Mouse (Mus musculus): ENCODE results near the gene Med31.
A peak's percentile ranks its signal among the peaks of the same experiment; 100 is the strongest.

The Med31 gene

DNA sequence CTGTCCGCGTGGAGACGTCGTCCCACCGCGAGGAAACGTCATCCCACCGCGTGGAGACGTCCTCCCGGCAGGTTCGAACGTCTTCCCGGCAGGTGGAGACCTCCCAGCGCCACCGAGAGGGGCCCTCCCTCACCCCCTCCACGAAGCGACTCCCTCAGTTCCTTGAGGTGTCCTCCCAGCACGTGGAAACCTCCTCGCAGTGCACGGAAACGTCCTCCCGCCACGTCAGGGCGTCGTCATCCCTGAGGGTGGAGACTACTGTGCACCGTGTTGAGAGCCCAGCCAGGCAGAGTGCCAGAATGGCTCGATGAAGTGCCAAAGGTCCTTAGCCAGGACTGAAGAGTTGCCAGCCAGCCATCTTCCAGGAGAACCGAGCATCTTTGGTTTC is at the start of gene Med31:
Gene Med31 (minus strand): TSS at position 183 of the 388 bp plus-strand sequence.
- peak; percentile 71 to 80 for DNase-seq

DNA sequence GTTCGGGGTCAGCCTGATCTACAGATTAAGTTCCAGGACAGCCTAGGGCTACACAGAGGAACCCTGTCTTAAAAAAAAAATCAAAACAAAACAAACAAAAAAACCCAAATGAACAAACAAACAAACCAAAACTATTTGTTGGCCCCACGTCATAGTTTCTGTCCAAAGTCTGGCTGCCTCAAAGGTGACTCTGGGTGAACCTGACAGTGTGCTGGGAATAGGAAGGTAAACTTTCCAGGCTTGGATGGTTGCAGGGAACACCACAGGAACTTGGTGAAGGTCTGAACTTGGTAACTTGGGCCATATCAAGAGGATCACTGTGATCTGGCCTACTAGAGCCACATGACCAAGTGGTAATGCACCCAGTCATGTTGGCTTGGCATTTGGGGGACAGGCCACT is 41.0 kb upstream of the Med31 start:
- DNase-seq: no peak

DNA sequence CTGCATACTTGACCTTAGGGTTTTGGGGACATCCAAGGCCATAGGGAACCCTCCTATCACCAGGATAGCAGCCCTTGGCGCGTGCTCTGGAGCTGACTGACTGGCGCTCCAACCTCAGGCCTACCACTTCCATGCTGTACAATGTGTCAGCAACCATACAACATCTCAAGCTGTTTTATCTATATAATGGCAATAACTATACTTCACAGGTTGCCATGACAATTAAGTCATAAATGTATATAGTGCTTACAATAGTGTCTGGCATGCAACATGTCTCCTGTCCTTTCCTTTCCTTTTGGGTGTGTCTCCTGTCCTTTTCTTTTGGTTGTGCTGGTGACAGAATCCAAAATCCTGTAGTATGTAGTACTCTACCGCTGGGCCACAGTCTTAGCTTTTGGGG is 40.2 kb upstream of the Med31 start:
- DNase-seq: no peak

DNA sequence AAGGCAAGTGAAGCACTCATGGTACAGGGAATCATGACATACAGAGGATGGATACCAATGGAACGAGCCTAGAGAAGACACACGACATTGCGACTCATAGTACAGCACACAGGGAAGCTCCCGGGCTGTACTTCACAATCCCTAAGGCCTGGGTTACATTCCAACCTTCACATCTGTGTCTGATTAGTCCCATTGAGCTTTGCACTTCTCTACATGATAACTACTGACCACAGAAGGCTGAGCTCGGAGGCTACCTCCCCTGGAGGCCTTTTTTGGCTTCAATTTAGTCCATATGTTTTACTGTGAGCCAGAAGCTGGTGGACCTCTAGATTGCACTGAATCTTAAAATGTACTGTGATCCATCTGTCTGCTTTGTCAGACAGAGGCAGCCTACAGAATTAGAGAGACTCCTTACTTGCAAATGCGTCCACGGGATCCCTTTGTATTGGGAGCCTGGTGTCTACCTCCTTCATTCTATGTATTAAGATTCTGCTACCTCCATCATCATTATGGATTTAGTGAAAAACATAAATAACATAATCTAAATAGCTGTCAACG is 29.9 kb upstream of the Med31 start:
- no peak for DNase-seq

DNA sequence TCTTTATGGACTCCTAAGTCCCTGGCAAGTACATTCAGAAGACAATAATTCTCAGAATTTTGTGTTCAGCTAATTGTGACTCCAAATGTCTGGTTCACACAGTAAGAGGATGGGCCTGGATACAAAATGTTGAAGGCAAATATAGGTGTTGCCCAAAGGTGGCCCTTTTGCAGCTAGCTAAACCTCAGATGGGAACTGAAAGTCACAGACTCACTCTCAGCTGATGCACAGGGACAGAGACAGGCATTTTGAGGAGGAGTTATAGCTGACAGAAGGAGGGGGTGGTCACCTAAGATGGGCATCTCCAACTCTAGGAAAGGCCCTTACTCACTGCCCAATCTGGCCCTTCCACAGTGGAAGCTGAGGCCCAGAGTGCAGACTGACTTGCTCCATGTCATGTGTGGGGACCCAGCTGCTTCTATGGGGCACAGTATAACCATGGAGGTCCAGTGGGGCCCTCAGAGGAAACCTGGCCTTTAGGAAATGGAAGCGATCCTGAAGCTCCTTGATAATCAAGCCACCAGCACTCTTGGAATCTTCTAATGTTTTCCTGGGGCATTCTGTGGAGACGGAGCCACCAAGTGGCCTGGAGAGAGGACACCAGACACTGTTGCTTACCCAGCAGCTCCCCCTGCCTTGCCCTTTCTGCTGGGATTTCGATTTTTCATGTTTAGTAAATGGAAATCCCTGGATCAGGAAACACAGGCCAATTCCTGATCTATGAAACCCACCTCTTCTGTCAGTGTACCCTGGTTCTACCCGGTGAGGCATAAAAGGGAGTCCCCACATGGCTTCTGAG is 24.9 kb upstream of the Med31 start:
- DNase-seq: no peak

DNA sequence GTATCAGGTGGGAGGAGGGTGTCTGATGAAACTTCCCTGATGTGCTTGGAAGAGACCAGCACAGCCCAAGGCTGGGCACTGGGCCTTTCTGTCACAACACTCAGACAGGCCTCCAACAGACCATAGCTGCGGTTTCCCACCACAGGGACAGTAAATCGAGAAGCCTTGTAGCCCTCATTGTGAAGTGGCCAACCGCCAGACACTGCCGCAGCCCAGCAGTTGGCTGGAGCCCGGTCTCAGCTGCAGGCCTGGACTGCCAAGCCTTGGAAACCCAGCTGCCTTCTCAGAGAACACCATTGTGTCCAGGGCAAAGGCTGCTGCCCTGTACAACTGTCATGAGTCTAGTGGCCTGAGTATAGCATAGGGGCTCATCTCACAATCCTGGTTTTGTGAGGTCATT is 18.6 kb upstream of the Med31 start:
- DNase-seq: no peak

DNA sequence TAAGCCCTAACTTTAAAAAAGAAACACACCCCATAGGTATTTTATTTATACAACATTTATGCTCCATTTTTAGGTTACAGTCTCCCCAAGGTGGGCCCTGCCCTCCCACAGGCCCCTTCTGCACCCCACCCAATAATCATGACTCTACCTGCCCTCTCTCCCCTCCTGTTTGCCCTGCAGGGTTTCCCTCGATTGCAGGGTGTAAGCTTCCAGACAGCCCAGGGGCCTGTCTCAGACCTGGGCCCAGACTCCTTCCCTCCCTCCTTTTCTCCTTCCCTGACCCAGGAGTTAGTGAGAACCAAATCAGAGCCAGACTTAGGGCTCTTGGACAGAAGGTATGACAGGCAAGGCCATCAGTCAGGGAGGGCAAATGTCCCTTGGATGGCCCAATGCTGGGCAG is 17.6 kb upstream of the Med31 start:
- no peak for DNase-seq

DNA sequence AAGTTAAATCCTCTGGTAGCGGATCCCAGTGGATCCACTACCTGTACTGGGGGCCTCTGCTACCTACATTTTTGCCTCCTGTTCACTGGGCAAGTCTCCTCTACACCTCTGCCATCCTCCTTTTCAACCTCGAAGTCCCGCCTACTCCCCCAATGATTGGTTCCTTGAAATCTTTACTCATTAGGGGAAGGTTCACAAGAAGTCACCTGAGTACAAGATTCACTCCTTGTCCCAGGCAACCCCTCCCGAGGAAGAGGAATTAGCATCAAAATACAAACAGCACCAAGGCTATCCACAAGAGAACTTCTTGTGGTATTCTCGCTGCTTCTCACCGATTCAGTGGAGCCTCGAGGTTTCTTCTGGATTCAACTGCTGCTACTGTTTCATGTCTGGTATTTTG is 16.7 kb upstream of the Med31 start:
- no peak for DNase-seq

DNA sequence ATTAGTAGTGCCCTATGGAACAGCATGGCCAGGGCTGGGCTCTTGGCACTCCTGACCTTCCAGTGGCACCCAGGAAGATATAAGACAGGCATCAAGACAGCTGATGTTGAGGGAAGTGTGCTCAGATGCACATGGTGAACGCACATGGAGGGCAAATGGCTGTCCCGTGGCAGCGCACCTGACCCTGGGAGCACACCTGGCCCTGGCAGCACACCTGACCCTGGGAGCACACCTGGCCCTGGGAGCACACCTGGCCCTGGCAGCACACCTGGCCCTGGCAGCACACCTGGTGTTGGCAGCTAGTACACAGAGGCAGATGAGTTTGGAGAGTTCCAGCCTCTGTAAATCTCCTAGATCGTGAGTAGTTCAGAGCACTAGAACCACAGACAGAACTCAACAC is 13.1 kb upstream of the Med31 start:
- no peak for DNase-seq

DNA sequence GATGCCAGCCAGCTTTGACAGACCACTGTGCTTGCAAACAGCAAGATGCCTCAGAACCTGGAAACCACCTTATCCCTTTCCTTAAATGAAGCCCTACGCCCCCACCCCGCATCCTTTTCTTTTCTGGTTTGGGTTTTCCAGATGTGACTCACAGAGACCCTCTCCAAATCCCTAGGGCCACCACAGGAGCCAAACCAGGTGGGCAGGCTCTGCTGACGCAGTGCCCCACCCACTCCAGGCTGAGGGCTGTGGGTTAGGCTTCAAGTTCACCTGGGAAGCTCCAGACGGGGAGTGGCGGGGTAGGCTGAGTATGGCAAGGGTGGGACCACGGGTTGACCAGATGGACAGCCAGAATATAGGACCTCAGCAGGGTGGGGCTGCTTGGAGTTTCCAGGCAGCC is 11.5 kb upstream of the Med31 start:
- no peak for DNase-seq

DNA sequence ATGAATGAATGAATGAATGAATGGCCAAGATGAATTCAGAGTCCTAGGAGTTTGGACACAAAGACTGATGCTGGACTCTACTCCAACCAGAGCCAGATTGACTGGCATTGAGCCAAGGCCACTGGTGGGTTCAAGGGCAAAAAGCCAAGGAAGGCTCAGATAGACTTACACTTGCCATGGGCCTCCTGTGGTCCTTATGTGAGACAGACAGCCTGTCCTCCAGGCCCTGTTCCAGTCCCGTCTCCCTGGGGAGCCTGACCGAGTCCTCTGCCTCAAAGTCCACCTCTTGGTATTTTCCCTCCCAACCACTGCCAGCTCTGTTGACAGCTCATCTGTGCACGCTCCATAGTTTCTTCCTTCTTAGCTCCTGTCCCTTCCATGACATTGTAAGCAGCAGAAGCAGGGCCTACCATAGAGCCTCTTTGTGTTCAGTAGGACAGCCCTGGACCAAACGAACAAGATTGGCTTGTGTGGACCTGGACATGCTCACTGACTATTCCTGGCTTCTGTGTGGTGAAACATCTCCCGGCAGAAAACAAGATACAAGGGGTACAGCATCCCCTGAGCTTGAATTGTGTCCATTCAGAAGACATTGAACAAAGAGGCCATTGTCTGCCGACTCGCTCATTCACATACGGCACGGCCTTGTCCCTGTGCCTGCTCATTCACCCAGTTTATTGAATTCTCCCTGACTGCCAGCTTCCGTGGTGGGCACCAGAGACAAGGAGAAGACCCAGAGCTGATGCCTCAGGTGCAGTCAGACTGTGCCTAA is 10.8 kb upstream of the Med31 start:
- no peak for DNase-seq

DNA sequence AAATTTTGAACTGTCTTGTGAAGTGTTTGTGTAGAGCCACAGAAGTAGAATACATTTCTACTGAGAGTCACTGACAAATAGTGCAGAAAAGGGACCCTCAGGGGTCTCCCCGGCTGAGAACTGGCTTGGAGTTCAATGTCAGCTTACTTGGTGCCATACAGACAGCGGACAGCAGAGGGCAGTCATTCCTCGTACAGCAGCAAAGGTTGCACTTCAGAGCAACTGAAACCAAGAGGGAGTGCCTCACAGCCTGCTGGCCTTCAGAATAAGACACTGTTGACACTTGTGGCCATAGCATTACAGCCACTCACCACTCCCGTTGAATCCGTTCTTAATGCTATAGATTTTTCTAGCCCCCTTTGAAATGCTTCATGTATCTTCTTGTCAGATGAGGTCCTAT is 9.5 kb upstream of the Med31 start:
- DNase-seq: peak; percentile 57 to 72

DNA sequence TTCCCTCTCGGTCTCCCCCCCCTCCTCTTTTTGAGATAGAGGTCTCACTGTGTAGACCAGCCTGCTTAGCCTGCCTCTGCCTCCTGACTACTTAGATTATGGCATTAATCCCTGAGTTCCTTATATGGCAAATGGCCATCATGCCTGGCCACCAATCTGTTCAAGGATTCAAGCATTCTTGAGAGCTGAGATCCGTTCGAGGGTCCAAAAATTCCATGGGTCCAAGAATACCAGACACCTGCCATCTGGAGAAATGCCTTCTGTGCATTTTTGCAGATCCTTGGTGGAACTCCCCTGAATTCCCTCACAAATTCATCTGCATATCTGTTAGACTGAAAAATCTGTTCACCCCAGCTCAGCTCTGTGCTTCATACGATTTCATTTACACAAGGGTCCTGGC is 8.0 kb upstream of the Med31 start:
- DNase-seq: no peak

DNA sequence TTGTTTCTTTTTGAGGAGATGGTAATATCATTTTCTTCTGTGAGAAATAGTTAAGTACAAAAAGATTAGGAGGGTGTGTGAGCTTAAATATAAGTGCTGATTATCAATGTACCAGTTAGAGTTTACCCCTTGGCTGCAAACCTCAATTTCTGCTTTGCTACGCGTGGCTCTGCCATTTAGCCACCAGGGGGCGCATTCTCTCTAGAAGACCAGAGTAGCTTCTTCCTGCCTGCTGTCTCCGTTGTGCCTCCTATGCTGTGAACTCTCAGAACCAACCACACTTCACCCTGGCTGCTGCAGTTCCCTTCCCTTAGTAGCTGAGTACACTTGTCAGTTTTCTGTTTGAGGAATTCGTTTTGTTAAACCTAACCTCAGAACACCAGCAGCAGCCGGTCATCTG is 5.9 kb upstream of the Med31 start:
- peak; percentile 67 to 71 for DNase-seq

DNA sequence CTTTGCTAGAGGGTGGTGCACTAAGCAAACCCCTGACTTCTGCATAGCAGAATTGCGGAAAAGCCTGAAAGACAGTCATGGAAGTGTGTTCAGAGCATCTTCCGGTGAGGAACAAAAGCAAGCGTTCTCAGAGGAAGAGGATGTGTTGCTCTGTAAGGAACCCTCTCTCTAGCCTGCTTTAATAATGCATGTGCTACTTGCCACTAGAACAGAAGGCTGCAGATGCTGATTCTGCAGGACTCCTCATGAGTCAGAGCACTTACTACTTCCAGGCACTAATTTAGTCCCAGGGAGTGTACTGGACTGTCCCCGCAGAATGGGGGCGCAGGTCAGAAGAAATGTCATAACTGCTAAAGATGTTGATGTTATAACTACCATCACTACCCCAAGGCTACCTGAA is 1.7 kb upstream of the Med31 start:
- no peak for DNase-seq

DNA sequence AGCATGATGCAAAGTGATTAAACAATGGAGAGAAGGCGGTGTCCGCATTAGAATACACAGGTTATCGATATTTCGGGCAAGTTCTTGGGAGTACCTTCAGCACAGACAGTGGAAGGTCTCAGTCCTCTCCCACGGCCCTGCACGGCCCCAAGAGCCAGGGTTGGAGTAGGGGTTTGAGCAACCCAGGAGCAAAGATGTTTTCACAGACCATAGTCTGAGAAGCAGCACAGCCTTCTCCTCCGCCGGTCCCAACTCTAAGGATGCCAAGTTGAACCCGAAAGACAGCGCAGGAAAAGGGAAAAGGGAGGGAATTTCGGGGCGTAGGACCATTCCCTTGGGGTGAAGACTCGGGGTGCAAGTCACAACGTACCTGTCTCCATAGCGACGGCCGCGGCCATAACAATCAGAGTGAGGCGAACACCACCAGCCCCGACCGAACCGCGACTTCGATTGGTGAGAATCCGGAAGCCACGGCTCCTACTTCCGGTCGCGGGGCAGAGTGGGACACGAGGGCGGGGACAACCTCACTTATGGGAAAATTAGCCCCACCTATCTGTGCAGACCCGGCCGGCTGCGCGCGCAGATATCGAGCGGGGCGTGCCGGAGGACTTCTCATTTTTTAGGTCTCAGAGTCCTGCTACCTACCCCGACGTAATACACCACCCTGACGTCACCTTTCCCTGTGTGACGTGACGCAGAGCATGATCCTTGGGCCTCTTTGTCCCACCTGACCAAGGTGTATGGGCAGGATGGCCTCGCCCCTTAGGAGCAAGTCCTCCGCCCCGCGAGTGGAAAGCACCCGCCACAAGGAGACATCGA is 592 bp downstream of the Med31 start:
- peak; percentile 86 to 90 for DNase-seq

DNA sequence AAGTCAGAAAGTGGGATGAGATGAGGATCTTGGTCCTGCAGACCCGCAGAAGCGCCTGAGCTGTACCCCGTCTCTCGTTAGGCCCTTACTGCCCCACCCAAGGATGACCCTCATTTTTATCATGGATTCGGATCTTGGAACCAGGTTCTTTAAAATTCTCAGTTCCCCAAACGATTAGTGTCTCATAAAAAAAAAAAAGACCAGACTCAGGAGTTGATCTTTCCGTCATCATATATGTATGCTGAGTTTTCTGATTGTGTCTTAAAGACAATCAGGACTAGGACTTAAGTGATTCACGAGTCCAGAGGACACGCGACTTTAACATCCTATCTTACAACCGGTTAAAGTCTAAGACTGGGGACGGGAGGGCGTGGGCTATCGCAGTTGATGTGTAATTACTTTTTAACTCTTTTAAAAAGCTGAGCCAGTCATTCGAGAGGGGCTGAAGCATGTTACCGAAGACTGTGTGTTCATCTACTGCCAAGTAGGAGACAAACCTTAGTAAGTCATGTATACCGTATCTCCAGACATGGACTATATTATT is 7.5 kb downstream of the Med31 start:
- no peak for DNase-seq

DNA sequence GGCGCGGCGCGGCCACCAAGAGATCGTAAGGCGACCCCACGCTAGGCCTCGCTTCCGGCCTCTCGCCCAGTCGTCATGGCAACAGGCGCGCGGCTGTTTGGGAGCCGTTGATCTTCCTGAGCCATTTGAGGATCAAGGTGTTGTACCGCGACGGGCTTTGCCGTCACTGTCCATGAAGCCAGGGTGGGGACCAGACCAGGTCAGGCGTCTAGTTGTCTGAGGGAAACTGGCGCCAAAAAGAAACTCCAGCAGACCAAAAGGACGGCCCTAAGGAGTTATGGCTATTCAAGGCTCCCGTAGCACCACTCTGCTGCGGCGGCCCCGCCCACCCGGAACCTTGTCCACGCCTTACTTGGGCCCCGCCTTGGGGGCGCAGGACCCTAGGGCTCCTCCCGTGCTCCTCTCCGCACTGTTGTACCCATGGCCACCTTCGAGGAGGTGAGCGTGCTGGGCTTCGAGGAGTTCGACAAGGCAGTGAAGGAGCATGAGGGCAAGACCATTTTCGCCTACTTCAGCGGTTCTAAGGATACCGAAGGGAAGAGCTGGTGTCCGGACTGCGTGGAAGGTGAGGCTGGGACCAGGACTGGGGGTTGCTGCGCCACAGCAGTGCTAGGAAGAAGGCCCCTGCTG is 8.1 kb downstream of the Med31 start, which contains the start of the genes 4933427D14Rik and Txndc17:
Gene 4933427D14Rik (minus strand): TSS at position 256 of the 630 bp plus-strand sequence.
Gene Txndc17 (plus strand): TSS at position 344 of the 630 bp plus-strand sequence.
- DNase-seq: peak; percentile 91

DNA sequence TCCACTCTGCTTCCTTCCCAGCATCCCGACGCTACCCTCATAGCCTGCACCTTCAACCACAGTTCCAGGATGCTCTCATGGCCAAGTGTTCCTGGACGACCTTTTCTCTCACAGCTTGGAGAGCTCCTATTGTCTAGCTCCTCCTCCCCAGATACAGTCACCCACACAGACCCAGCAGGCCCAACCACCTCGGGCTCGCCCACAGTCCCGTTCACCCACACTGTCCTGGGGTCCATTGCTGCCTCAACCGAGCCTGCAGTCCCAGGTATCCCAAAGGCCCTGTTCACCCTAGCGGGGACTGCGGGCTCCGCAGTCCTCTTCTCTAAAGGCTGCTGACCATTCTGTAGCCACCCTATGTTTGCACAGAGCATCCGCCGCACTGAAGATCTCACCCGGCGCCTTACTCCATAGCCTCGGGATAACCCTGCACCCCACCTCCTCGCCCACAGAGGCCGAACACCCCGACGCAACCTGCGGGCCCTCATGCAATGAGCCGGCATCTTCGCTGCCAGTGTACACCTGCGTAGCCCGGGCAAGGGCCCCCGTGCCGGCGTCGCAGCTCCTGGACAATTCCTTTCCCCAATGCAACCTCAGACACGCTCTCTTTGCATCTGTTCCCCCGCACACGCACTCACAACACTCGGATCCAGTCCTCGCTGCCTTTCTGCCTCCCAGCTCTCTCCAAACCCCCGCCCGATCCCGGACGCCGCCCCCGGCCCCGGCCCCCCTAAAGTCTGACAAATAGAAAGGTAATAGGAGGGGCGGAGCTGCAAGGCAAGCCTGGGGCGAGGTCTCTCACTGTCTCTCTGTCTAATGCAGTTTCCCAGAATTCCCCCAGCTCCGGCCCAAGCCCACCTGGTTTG is 8.8 kb downstream of the Med31 start, which contains the start of gene Gm43951:
Gene Gm43951 (minus strand): TSS at position 500 of the 863 bp plus-strand sequence.
- DNase-seq: peak; percentile 21 to 40

DNA sequence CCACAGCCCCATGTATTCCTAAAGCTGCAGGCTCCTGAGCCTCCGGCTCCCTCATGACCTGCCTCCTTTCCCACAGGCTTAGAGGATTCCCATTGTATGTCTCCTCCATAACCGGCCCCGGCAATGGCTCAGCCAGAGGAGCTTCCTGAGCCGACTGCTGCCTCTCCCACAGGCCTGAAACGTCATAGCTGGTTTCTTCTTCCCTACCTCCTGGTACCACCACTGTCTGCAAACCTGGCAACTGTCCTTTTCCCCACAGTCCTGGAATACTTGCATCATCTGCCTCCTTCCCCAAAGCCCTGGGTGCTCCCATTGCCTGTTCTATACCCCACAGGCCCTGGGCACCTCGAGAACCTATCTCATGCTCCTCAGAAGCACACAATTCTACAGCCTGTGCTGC is 10.1 kb downstream of the Med31 start:
- no peak for DNase-seq

DNA sequence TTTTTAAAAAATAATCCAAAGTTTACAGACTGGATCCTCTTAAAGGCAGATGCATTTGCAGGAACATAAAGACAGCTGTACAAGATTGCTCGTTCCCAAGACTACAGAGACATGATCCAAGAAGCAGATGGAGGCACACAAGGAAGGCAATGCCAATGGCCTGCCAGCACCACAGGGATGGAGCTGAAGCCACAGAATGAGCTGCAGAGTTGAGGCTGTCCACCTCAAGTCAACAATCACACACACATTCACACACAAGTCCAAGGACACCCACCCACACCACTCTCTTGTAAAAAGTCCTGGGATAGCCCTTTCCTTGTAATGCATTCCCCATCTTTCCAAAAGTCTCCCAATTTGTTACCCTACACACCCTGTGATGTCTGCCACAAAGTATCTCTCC is 12.0 kb downstream of the Med31 start:
- no peak for DNase-seq
